Mouse (Mus musculus): Measurements from ENCODE around the gene Svs5.

Svs5 gene

DNA sequence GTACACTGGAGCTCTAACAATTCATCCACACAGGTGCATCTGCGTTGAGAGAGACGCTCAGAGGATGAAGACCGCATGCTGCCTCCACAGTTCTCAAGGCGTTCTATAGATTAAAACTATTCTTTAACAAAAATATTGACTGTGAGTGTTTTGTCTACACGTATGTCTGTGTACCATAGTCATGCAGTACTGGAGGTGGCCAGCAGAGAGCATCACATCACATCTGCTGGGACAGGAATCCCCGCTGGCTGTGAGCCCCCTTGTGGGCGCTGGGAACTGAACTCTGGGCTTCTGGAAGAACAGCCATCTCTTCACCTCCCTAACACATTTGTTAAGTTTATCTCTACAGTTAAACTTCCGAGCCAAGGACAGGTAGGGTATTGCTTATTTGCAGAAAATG is 49.2 kb downstream of the Svs5 start:
- DNase-seq = no peak

DNA sequence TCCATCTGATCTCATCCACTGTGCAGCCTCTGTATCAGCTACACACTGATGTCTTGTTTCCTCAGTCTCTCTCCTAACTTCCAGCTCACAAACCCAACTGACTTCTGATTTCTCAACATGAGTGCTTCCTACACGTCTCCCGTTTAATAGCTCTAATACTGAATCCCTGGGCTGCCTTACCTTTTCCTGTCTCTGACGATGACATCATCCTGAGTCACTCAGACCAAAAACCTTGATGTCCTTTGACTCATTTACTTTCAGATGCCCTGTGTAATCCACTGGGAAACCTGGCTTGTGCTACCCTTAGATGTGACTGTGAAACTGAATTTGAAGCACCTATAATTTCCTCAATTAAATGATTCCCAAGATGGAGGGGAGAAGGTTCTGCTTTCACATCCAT is 50.4 kb downstream of the Svs5 start:
- DNase-seq = no peak

All from cerebellum, postnatal 25 days (tissue).